Mouse (Mus musculus) small intestine, adult 2 months (tissue): ENCODE data around the gene Mxi1.

Source experiments
- CTCF ChIP-seq: fragments of 200-500 bp; IDR thresholded peaks from 2 replicates; pipeline ENCODE4 v1.5.1; 2012; ENCODE audit warnings: low read depth, mild to moderate bottlenecking, control low read depth, inconsistent platforms, low read length, moderate library complexity, mixed read lengths; ENCODE audit not compliant: insufficient replicate concordance, insufficient read length; ENCODE audit errors: extremely low read depth
- POLR2A ChIP-seq: fragments of 200-500 bp; IDR thresholded peaks from 2 replicates; pipeline ENCODE4 v1.6.1; 2012; ENCODE audit warnings: low read depth, mild to moderate bottlenecking, control low read depth, inconsistent platforms, low read length, moderate library complexity

DNA sequence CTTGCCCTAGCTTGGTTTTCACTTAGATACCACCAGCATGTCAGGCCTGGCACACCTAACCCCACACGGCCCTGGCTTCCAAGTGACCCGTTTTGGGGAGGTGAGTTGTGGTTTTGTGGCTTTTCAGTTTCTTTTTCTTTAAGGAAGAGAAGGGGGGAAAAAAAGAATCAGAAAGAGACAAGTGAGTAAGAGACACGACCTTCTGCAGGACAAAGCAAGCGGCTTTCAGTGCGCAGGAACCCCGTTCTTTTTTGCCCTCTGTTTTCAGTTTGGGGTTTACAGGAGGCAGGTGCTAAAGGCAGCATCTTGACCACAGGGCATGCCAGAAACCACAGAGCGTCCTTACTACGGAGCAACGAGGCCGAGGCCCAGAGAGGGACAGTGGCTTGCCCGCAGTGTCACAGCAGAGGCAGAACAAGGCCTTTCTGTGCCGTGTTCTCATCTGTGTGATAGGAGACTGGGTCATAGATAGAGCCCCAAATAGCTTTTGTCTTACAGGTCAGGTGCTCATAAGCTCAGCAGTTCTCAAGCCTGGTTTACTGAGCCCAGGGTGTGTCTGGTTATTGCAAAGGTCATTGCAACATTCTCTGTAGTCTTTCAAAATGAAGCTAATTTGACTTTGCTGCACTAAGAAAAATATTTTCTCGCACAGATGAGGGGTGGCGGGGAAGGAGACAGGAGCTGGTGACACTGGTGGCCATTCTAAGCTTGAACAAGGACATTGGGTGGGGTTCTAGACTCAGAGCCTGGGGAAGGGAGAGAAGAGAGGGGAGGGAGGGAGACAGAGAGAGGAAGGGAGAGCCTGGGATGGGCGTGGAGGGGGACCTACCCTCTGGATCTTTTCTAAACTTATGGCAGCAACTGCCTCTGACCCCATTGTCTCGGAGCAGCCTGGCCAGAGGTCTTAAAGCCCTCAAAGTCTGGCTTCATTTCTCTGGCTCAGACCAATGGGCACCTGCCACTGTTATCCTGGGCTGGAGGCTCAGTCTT, 8.1 kb downstream of the Mxi1 start:
- TF ChIP-seq POLR2A (no peak), CTCF (no peak)
